Mouse (Mus musculus) brain, embryonic 14.5 days (tissue): ENCODE measurements around the gene Pigx. TPM values are rescaled to one million over a fixed set of nuclear protein-coding genes. Genes with fewer than 3 reads are reported as not detected.

Experiments
- DNase-seq: peaks from one replicate; pipeline ENCODE4 v3.0.0-alpha.2; 2011; ENCODE audit warnings: low read depth
- CTCF ChIP-seq: fragments of 200-500 bp; IDR thresholded peaks from 2 replicates; pipeline ENCODE4 v1.5.1; 2012; ENCODE audit warnings: inconsistent platforms, mild to moderate bottlenecking, moderate library complexity, borderline replicate concordance; ENCODE audit not compliant: insufficient read depth, insufficient read length; ENCODE audit errors: extremely low read depth
- POLR2A ChIP-seq: fragments of 200-500 bp; IDR thresholded peaks from 2 replicates; pipeline ENCODE4 v1.6.1; 2012; ENCODE audit warnings: mild to moderate bottlenecking, inconsistent platforms, borderline replicate concordance; ENCODE audit not compliant: poor library complexity, insufficient read depth, insufficient read length, severe bottlenecking; ENCODE audit errors: extremely low read depth
- polyA plus RNA-seq: library from polyadenylated mRNA; depleted of rRNA; stranded (reverse); fragments of >200 nt; gene quantifications from 2 replicates; pipeline ENCODE4 v1.2.3, GENCODE M21; 2012; rRNA removed

Pigx gene
- 74.9 and 103 TPM in 2 replicates for polyA plus RNA-seq

GRCm38 (mm10) chr16:32099638-32100150 lies at the start of gene Pigx, which contains the start of gene Cep19:
Gene Pigx (minus strand): TSS chr16:32099740.
Gene Cep19 (plus strand): TSS chr16:32099800.
- TF ChIP-seq CTCF: no peak
- TF ChIP-seq POLR2A: peak; percentile 26; the same call in 1 of the 2 replicates

DNA sequence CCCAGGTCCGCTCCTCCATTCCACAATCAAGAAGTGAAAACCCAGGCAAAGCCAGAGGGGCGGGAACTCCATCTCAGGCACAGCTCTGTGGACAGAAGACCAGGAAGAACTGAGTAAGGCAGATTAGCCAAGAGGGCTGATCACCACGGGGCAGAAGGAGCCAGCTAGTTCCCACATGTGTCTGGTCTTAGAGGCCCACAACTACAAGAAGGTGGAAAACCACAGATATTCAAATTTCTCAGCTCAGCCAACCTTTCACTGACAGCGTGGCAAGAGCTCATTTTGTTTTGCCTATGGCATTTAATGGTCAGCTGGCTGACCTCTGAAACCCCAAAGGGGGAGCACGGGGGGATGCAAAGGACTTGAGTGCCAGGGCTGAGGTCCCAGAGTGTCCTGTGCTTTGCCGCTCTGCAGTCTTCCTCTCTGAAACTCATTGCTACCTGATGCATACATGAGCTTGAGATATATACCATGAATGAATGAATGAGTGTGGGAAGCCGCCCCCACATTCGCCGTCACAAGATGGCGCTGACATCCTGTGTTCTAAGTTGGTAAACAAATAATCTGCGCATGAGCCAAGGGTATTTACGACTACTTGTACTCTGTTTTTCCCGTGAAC lies 48.2 kb upstream of the Pigx start:
- DNase-seq: peak; percentile 50
- TF ChIP-seq POLR2A: no peak
- no peak for TF ChIP-seq CTCF

More at GRCm38 (mm10) chr16:32099638-32100150, at the start of gene Pigx, which contains the start of gene Cep19:
- peak; percentile 96 for DNase-seq

DNA sequence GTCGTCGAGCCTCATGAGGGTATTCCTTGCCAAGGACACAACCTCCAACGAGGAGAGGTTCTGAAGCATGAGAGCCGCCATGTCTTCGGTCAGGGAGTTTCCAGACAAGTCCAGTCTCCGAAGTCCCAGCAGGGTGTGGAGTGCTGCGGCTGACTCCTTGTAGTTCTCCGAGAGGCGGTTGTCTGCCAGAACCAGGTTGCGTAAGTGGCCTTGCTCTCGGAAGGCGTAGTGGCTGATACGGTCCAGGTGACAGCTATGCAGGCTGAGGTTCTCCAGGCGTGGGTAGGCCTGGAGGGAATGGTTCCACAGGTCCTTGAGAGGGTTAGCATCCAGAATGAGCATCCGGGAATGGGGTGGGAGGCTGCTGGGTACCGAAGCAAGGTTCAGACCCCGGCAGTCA lies 45.1 kb upstream of the Pigx start:
- DNase-seq: no peak
- no peak for TF ChIP-seq CTCF
- no peak for TF ChIP-seq POLR2A

GRCm38 (mm10) chr16:32143766-32144165 lies 44.2 kb upstream of the Pigx start:
- no peak for DNase-seq

GRCm38 (mm10) chr16:32138954-32139353 lies 39.4 kb upstream of the Pigx start:
- TF ChIP-seq POLR2A: no peak
- no peak for TF ChIP-seq CTCF
- no peak for DNase-seq

More at GRCm38 (mm10) chr16:32143766-32144165, 44.2 kb upstream of the Pigx start:
- TF ChIP-seq POLR2A (no peak), CTCF (no peak)

- TF ChIP-seq CTCF (no peak), POLR2A (no peak)
- no peak for DNase-seq
These were observed 36.4 kb upstream of the Pigx start for GRCm38 (mm10) chr16:32135842-32136357.

DNA sequence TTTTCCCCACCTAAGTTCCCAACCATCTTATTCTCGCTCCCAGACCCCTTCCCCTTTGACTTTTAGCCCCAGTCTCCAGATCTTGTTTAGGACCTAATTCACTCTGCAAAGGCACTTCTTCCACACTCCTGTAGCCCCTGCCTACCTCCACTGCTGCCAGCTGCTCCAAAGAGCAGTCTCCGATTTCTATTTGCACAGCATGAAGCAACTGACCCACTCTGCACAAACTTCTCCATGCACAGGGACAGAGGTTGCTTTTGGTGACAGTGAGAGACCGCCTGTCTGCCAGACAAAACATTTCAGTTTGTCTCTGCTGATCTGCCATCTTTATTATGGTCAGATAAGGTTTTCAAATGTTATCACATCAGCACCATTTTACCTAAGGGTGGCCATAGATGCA lies 33.6 kb upstream of the Pigx start:
- TF ChIP-seq POLR2A: no peak
- no peak for TF ChIP-seq CTCF
- DNase-seq: no peak

GRCm38 (mm10) chr16:32130190-32130826 lies 30.8 kb upstream of the Pigx start:
- TF ChIP-seq CTCF: no peak
- TF ChIP-seq POLR2A: no peak
- DNase-seq: peak; percentile 2

GRCm38 (mm10) chr16:32129449-32130189 lies 30.1 kb upstream of the Pigx start:
- DNase-seq: no peak
- TF ChIP-seq POLR2A (no peak), CTCF (no peak)

DNA sequence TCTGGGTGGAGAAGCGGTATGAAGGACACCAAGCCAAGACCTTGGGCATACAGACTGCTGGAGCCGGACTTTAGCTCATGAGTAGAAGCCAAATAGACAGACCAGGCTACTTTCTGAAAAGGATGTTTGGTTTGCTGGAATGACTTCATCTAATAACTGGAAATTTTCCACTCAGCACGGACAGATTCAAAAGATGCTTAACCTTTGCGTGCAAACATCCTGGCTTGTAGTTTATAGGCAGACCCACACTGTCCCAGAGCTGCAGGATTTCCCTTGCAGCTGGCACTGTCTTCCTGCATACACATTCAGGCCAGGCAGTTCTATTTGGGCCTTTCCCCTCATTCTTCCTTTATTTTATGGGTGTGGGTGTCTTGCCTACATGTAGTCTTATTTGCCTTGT lies 27.5 kb upstream of the Pigx start:
- DNase-seq: no peak

DNA sequence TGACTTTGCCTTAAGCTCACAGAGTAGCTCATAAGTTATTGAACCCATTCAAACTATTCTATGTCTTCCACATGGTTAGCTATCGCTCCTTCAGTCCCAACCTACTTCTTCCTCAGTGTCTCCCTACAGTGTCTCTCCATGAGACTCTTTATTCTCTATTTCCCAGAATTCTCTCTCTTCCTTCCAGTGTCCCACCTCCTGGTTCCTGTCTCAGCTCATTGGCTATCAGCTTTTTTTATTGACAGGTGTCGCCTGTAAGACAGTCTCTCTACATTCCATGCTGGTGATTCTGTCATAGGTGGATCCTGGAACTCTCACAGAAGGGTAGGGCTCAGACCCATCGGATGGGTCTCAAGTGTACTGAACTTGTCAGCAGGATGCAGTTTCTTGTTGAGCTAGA lies 25.8 kb upstream of the Pigx start:
- DNase-seq: no peak
- no peak for TF ChIP-seq POLR2A
- TF ChIP-seq CTCF: no peak

More for the DNA sequence above, 27.5 kb upstream of the Pigx start:
- TF ChIP-seq POLR2A: no peak
- TF ChIP-seq CTCF: no peak

DNA sequence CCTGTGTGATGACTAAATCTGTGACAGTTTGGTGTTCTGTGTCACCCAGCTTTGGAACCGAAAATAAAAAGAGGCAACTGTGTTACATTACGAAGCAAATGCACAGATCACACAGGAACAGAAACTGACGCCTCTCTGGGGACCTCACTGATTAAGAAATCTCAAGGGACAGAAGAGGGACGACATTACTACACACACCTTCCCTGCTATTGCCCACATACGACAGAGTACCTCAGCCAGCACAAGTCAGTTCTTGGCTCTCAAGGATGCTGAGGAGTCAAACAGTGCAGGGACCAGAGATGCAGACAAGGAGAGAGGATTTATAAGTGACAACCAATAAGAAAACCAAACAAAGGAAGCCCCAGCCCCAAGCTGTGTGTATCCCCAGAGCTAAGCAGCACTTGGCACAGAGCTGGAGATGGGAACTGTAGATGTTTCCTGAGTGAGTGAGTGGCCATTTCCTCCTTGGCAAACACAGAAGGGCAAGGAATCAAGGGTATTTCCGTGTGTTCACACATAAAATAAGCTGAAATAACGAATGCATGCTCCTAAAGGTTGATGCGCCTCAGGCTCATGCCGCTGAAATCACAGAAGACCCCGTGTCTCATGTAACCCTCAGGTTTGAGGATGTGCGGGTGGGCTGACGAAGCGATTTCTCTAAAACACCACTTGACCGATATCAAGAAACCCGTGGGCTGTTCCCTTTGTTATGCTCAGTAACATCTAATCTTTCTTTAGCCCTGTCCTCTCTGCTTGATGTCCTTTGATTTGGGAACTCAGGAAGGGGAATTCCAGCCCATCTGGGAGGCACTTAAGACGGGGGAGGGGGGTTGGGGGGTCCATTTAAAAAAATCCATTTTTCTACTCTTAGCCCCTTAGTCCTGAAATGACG lies 25.1 kb upstream of the Pigx start:
- TF ChIP-seq CTCF (no peak), POLR2A (no peak)
- peak; percentile 1 for DNase-seq

DNA sequence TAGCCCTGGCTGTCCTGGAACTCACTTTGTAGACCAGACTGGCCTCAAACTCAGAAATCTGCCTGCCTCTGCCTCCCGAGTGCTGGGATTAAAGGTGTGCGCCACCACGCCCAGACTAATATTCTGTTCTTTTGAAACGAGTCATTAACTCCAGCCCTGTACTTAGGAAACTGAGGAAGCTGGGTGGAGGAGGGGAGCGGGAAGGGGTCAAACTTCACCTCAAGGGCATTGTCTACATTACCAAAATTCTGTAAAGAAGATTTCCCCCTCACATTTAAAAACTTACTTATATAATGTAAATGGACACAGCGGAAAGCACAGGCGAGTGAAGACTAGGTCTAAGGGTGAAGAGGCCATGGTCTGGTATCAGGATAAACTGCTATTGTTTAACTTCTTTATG lies 24.5 kb upstream of the Pigx start:
- no peak for DNase-seq
- no peak for TF ChIP-seq CTCF
- TF ChIP-seq POLR2A: no peak

DNA sequence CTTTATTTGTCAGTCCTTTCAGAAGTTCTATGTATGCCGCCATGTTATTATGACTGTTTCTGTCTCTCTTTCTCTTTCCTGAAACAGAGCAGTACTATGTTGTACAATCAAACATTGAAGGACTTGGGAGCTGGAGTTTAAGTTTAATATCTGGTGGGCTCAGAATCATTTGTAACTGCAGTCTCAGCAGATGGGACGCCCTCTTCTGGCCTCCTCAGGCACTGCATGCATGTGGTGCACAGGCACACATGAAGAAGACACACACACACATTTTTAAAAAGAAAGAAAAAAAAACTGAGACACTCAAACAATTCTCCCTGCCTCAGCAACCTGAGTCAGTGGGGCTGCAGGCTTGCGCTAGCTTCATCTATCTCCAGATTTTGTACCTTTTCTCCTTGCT lies 20.9 kb upstream of the Pigx start:
- no peak for DNase-seq
- no peak for TF ChIP-seq CTCF
